Mouse (Mus musculus): ENCODE measurements around the gene Tnrc6b.
"Not testable (repeated sequence)": the region's sequence is repeated elsewhere in the genome, so short reads cannot be mapped to it uniquely, and the experiment has no call there.

Gene Tnrc6b

DNA sequence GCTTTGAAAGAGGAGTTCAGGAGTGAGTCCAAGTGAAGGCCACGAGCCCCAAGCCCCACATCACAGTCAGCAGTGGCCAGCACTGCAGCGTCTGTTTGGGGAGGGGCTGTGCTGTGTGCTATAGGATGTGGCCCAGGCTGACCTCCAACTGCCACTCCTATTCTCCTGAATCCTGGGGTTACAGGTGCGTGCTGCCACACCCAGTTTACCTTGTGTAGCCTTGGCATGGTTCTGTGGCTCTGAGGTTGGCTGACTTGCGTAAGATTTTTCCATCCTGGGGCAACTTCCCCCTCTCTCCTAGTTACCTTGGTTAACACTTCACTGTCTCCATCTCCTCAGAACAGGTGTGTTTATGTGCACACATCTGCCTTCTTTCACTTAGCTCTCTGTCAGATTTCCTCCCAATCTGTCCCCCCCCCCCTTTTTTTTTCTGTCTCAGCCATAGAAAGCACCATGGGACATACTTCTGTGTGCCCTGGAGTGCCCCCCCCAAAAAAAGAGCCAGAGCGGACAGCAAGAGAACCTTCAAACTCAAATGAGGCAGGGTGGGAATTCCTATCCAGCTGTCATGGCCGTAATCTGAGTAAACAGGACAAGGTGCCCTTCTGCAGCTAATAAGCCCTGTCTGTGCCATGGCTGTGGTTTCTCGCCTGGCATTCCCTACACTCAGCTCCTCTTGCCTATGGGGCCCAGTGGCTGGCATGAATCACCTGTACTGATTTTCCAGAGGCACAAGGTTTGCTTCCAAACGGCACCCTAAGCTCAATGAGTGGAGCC is 9.4 kb upstream of the Tnrc6b start:
- no peak for ATAC-seq (ENCODE audit: low TSS enrichment)

DNA sequence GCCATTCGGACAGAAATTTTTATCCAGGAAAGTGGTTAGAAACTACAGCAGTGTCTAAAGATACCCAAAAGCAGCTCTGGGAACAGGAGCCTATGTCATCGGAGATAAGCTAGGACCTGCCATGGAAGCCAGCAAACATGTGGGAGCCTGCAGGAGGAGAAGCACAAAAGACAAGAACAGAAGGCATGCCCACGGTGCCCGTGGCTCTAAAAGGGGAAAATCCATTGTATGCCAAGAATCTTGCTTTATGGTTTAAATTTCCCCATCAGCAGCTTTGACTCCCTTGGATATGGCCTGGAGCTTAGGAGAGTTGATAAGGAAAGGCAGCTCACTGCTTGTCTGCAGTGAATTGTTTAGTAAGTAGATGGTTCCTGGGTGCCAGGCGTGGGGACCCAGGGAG is 8.2 kb upstream of the Tnrc6b start:
- ATAC-seq (ENCODE audit: low TSS enrichment) = no peak

DNA sequence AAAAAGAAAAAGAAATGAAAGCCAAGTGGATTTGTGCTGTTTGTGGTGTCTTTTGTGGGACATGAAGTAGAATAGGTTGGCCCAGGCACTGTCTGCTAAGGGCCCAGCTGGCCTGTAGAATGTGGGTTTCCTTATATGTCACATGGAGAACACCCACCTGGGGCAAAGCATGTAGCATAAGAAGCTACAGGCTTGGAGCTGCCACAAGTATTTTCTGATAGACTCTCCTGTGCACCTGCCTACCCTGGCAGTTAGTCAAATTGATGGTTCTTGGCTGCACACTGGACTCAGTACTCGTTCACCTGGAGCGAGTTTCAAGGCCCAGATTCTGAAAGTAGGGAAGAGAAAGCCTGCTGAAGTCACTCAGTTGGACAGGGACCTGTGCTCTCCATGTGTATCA is 7.6 kb upstream of the Tnrc6b start:
- ATAC-seq (ENCODE audit: low TSS enrichment) = no peak

- ATAC-seq (ENCODE audit: low TSS enrichment) = peak; percentile 69
Observed at GRCm38 (mm10) chr15:80704267-80704666, 6.8 kb upstream of the Tnrc6b start.

GRCm38 (mm10) chr15:80705828-80706549 is 5.1 kb upstream of the Tnrc6b start:
- peak; percentile 6; the same call in 1 of the 2 replicates for ATAC-seq (ENCODE audit: low TSS enrichment)

DNA sequence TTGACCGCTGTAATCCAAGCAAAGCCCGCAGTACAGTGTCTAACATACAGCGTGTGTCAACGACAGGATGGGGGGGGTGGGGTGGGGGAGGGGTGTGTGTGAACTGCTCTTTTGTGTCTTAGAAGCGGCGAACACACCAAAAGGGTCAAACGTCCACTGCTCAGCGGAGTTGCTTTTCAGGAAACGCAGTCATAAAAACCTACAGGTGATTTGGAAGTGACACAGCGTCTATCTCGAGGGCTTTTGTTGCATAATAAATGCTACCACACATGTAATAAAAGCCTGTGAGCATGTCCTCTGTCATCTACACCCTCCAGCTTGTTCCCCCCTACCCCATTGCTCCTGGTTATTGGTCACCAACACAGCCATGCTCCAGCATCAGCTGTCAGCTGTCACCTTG is 4.5 kb upstream of the Tnrc6b start:
- ATAC-seq (ENCODE audit: low TSS enrichment) = no peak

GRCm38 (mm10) chr15:80707088-80707487 is 4.0 kb upstream of the Tnrc6b start:
- no peak for ATAC-seq (ENCODE audit: low TSS enrichment)

DNA sequence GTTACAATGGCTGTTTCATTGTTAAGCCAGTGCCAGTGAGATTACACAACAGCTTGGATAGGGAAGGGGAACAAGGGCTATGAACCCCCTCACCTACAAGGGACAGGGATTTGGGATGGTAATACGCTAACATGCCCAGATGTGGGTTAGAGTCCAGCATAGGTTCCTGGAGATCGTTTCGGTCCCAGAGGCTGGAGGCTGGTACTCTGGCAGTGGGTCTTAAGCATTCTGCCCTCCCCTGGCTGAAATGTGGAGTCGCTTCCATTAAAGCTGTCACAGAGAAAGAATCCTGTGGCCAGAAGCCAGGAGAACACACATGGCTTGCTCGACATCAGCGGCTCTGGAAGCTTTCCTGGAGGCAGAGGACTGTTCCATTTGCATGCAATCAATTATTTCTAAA is 1.5 kb upstream of the Tnrc6b start:
- ATAC-seq (ENCODE audit: low TSS enrichment) = no peak

- ATAC-seq (ENCODE audit: low TSS enrichment) = no peak
Observed at GRCm38 (mm10) chr15:80710257-80710607, 881 bp upstream of the Tnrc6b start.

DNA sequence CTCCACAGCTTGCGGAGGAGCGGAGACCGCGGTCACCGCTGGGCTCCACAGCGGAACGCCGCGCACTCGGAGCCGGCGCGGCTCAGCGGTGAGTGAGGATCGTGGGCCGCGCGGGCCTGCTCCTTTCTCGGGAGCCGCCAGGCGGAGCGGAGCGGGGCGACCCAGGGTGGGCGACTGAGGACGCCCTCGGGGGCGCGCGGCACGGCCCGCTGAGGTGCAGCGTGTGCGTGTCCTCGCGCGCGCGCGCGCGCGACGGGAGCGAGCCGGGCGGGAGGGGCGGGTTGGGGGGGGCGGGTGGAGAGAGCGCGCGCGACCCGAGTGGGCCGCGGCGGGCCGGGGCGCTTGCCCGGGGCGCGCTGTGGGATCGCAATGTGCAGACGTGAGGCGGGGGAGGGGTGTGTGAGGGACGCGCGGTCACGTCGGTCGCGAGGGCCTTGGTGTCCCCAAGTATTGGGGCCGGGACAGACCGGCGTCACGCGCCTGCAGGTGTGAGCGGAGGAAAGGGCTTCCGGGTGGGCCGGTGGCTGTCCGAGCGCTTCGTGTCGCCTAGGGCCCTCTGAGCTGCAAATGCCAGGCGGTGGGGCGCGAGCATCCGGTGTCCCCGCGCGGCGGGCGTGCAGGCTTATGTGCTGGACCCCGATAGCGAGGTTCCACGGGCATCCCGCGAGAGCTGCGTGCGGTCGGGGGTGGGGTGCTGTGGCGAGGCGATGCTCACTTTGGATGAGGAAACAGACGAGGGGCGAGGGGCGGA is 463 bp downstream of the Tnrc6b start:
- ATAC-seq (ENCODE audit: low TSS enrichment) = 0 out of 2 replicates have a peak, but pooled peaks have one; percentile 1

- ATAC-seq (ENCODE audit: low TSS enrichment) = no peak
Observed at GRCm38 (mm10) chr15:80714299-80714698, 3.2 kb downstream of the Tnrc6b start.

- no peak for ATAC-seq (ENCODE audit: low TSS enrichment)
Observed at GRCm38 (mm10) chr15:80716631-80717135, 5.6 kb downstream of the Tnrc6b start.

DNA sequence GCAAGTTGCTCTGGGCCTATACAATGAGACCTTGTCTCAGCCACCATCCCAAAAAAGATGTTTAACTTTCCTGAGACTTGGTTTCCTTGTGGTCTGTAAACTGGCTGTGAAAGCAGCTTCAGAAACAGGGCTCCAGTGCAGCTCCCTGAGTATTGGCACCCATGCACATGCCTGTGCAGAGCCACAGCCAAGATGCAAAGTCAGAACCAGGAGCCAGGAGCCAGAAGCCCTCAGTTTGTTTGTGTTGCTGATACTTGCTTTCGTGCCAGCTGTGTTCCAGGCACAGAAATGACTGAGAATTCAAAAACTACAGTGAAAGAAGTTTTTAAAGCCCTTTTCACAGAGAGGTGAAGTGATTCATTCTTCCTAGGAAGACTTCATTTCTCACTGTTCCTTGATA is 6.3 kb downstream of the Tnrc6b start:
- no peak for ATAC-seq (ENCODE audit: low TSS enrichment)

DNA sequence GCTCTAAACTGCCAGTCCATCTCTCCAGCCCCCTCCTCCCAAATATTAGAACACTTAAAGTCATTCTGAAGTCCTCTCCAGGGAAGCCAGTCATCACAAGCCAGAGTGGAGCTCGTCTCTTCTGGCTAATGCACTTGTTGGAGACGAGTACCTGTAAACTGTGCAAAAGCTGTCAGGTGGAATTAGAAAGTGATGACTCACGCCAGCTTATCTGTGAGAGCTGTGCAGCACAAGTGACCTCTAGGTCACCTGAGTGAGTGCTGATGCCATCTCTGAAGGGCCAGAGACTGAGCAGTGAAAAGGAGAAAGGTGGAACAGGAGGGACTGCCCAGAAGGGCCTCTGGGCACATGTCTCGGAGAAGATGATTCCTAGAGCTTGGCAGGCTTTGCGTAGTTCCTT is 9.1 kb downstream of the Tnrc6b start:
- no peak for ATAC-seq (ENCODE audit: low TSS enrichment)

DNA sequence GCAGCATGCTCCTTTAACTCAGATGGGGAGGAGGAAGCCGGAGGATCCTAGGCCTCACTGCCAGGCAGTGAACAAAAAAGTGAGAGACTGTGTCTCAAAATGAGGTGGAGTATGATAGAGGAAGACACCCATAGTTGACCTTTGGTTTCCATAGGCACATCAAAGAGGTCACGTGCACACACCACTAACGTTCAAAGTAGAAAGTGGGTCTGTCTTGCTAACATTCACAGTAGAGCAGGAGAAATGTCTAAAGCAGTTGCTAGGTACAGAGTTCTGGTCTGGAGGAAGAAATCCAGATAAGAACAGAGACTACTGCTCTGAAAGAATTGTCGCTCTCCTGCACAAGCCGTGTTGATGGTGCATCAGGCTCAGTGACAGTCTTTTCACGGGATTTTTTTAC is 10.7 kb downstream of the Tnrc6b start:
- no peak for ATAC-seq (ENCODE audit: low TSS enrichment)

DNA sequence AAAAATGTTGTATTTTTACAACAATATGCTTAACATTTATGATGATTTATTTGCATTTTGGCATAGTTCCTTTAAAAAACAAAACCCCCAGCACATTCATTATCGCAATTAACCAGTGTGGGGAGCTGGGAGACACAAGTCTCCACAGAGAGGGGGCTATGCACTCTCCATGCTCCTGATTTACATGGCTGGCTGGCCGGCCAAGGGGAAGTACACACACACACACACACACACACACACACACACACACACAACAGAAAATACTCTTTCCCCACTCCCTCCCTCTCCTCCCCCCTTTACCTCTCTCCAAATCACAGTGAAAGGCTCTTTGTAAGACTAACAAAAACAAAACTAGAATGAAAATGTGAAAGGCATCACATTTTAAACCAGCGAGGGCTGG is 11.3 kb downstream of the Tnrc6b start:
- no peak for ATAC-seq (ENCODE audit: low TSS enrichment)

DNA sequence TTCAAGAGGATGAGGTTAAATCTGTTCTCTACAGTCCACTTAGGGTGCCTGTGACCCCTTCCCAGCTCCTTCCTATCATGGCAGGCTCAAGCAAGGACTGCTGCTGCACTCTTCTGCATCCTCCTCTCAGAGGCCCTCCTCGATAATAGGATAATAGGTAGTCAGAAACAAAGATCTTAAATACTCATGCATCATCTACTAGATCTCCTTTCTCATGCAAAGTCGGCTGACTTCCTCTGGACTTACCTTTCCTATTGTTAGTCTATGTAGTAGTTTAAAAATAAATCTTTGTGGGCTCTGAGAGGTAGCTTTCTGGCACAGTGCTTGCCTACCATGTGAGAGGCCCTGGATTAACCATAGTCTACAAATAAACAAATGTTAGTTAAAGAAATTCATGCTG is 18.4 kb downstream of the Tnrc6b start:
- ATAC-seq (ENCODE audit: low TSS enrichment) = no peak

GRCm38 (mm10) chr15:80731043-80731442 is 19.9 kb downstream of the Tnrc6b start:
- ATAC-seq (ENCODE audit: low TSS enrichment) = no peak

DNA sequence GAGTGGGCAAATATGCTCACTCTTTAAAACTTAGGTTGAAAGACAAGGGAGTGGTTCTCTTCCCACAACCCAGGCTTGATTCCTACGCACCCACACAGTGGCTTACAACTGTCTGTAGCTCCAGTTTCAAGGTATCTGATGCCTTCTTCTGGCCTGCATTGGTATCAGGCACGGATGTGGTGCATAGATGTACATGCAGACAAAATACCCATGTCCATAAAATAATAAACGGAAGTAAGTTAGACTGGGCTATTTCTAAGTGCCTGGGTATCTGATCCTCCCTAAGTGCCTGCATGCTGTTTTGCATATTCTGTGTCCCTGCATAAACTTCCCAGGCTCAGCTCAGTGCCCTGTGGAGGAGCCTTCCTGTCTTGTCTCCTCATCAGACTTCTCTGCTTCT is 20.4 kb downstream of the Tnrc6b start:
- no peak for ATAC-seq (ENCODE audit: low TSS enrichment)

DNA sequence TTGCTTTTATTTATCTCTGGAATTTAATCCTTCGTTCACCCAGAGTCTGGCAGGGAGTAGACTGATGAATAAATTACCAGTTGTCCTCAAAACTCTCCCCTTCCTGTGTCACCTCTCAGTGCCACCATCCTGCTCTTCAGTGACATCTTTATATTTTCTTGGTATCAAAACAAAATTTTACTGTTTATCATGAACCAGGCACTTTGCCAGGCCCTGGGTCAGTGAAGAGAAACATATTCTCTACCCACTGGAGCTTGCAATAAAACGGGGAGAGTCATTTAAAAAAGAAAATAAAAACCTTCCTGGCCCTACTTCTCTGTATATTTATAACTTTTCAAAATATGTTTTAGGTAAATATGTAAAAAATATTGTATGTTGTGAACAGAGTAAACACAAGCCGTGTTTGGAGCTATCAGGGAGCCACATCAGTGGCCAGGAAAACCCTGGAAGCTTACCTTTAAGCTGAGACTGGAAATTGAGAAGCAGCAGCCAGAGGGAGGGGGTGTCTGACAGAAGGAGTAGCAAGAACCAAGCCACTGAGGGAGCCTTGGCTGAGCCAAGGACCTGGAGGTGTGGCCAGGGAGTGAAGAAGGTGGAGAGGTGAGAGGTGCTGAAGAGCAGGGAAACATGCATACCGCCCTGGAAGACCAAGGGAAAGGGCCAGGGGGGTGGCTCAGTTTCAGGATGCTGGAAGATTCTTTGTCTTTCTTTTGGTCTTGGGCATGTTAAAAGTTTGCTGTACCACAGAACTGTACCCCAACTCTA is 21.3 kb downstream of the Tnrc6b start:
- no peak for ATAC-seq (ENCODE audit: low TSS enrichment)

- no peak for ATAC-seq (ENCODE audit: low TSS enrichment)
Observed at GRCm38 (mm10) chr15:80735300-80735699, 24.2 kb downstream of the Tnrc6b start.

DNA sequence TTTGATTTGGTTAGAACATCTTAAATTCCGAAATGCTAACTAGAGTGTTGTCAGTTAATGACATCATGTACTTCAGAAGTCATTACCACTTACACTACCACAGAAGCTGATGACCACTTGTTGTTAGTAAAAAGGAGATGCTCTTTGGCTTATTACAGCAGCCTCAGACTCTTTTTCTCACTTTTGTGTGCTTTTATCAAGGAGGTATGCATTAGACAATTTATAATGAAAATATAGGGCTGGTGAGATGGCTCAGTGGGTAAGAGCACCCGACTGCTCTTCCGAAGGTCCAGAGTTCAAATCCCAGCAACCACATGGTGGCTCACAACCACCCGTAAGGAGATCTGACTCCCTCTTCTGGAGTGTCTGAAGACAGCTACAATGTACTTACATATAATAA is 24.6 kb downstream of the Tnrc6b start:
- ATAC-seq (ENCODE audit: low TSS enrichment) = not testable (repeated sequence)

All from frontal cortex, adult (tissue).